Comparison of ENCODE assay signal across 8 mouse cellular contexts in the genomic region with DNA sequence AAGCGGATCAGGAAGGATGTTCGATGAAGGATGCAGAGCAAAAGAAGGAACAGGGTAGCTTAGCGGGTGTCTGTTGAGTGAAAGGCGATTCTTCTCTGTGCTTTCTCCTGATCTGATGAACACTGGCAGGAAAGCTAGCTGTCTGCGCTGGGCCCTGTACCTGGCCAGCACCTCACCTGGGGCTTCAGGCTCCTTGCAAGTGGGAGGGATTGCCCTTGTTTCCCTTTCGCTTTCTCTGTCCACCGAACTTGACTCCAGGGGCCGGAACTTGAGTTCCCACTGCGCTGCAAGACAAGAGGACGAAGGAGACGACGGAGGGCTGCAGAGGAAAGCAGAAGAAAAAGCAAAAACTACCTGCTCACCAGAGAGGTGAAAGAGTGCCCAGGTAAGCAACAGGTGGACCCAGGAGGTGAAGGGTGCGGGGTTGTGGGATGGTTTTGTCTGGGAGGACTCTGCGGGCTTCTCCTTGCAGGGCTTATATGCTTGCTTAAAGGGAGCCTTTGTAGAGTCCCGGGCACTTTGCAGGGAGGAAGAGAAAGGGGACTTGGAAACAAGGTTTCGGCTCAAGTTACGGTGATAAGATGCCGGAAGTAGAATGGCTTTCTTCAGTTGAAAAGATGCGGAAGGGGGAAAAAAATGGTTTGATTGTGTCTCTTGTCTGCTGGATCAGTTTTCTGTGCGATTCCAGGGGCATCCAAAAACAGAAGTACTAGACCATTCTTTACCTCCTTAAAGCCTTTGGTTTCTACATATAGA. TPM values are rescaled to one million over a fixed set of nuclear protein-coding genes. Genes with fewer than 3 reads are reported as not detected.
DNase-seq lines count a peak whose midpoint lies in the region; ATAC-seq and TF ChIP-seq lines count a peak whose summit lies in the region.

TSS of gene Rab19 (plus strand) at position 51 of the 756 bp plus-strand sequence.

- no peak within 1 kb of the TSS for H3K27ac ChIP-seq in ES-Bruce4 (ENCODE audit: insufficient read depth, low read length)
- no peak within 1 kb of the TSS for H3K27ac ChIP-seq in brown adipose tissue, adult 24 weeks (replicated peaks; ENCODE audit: low read depth, low read length)
- peak within 1 kb of the TSS; percentile 36; the same call in 1 of the 2 replicates for H3K27ac ChIP-seq in heart, embryonic 15.5 days
- peak within 1 kb of the TSS; percentile 85 for H3K27ac ChIP-seq in stomach, embryonic 16.5 days (ENCODE audit: low read length)

- TF ChIP-seq POLR2A in ES-Bruce4 (IDR thresholded peaks at IDR 0.05; ENCODE audit: insufficient read depth, low read length): no peak

- WGBS in heart, embryonic 15.5 days: 5% methylated on average over 20 of the region's 20 CpGs
- WGBS in stomach, embryonic 16.5 days: 5% methylated on average over 20 of the region's 20 CpGs

- intact Hi-C loops in left cerebral cortex, postnatal 25 days (cut with DNase I): no loop called here

- peak within 1 kb of the TSS; percentile 44 for H3K4me3 ChIP-seq in ES-Bruce4 (ENCODE audit: low read depth, low read length)
- peak within 1 kb of the TSS; percentile 67 for H3K4me3 ChIP-seq in brown adipose tissue, adult 24 weeks (ENCODE audit: insufficient read depth, low read depth, low read length)
- peak within 1 kb of the TSS; percentile 57 for H3K4me3 ChIP-seq in heart, embryonic 15.5 days
- H3K4me3 ChIP-seq in stomach, embryonic 16.5 days (replicated peaks; ENCODE audit: low read length): peak within 1 kb of the TSS; percentile 56

- H3K36me3 ChIP-seq in ES-Bruce4 (ENCODE audit: control insufficient read depth, insufficient read depth, low read length, poor library complexity, severe bottlenecking): no peaks in the 10 kb centered on the region
- no peaks in the 10 kb centered on the region for H3K36me3 ChIP-seq in heart, embryonic 15.5 days
- no peaks in the 10 kb centered on the region for H3K36me3 ChIP-seq in stomach, embryonic 16.5 days (ENCODE audit: control insufficient read depth, insufficient read depth, low read length)

- no peak for TF ChIP-seq CTCF in ES-Bruce4 (IDR thresholded peaks at IDR 0.05; ENCODE audit: low read depth, low read length)

- no peak for ATAC-seq in heart, embryonic 15.5 days (replicated peaks; ENCODE audit: insufficient number of reproducible peaks, insufficient read depth, low FRiP score, low read depth)
- ATAC-seq in megakaryocyte progenitor cell, adult 5-6 weeks (replicated peaks; ENCODE audit: poor library complexity): 0 out of 2 replicates have a peak, but pooled peaks have one; percentile 6
- ATAC-seq in stomach, embryonic 16.5 days (ENCODE audit: insufficient read depth, low FRiP score): no peak

- peak within 1 kb of the TSS; percentile 87 for H3K4me2 ChIP-seq in heart, embryonic 15.5 days
- H3K4me2 ChIP-seq in stomach, embryonic 16.5 days (ENCODE audit: low read depth, low read length): peak within 1 kb of the TSS; percentile 90

- no peaks in the 10 kb centered on the region for H3K27me3 ChIP-seq in ES-Bruce4 (ENCODE audit: control insufficient read depth, insufficient read depth, low read length, poor library complexity, severe bottlenecking)
- no peaks in the 10 kb centered on the region for H3K27me3 ChIP-seq in heart, embryonic 15.5 days
- no peaks in the 10 kb centered on the region for H3K27me3 ChIP-seq in stomach, embryonic 16.5 days (ENCODE audit: control insufficient read depth, insufficient read depth, low read length)

- no peak for TF ChIP-seq EP300 in ES-Bruce4 (IDR thresholded peaks at IDR 0.05; ENCODE audit: insufficient read depth, low read depth, low read length)

- no peaks in the 10 kb centered on the region for H3K9me3 ChIP-seq in ES-Bruce4 (replicated peaks; ENCODE audit: control insufficient read depth, insufficient read depth, low read length, poor library complexity, severe bottlenecking)
- H3K9me3 ChIP-seq in heart, embryonic 15.5 days (replicated peaks): no peaks in the 10 kb centered on the region
- no peaks in the 10 kb centered on the region for H3K9me3 ChIP-seq in stomach, embryonic 16.5 days (replicated peaks; ENCODE audit: control insufficient read depth, low read length)

- H3K4me1 ChIP-seq in ES-Bruce4 (ENCODE audit: control insufficient read depth, insufficient read depth, low read length): no peaks in the 10 kb centered on the region
- H3K4me1 ChIP-seq in brown adipose tissue, adult 24 weeks (ENCODE audit: control insufficient read depth, insufficient read depth, insufficient read length, low read length): no peaks in the 10 kb centered on the region
- H3K4me1 ChIP-seq in heart, embryonic 15.5 days (replicated peaks): peaks cover 9% of the 10 kb centered on the region
- H3K4me1 ChIP-seq in stomach, embryonic 16.5 days (ENCODE audit: control insufficient read depth, insufficient read depth, low read length): no peaks in the 10 kb centered on the region

- H3K9ac ChIP-seq in ES-Bruce4 (ENCODE audit: low read depth, poor library complexity, severe bottlenecking): peak within 1 kb of the TSS; percentile 12
- H3K9ac ChIP-seq in heart, embryonic 15.5 days: peak within 1 kb of the TSS; percentile 59
- H3K9ac ChIP-seq in stomach, embryonic 16.5 days (ENCODE audit: low read length): peak within 1 kb of the TSS; percentile 73

- DNase-seq in kidney, postnatal 14 days: peak; percentile 53
- no peak for DNase-seq in gastrocnemius, adult 8-10 months (ENCODE audit: low spot score in 2 of 2)
- no peak for DNase-seq in left cerebral cortex, postnatal 25 days (ENCODE audit: low spot score in 2 of 2)

RNA-seq across cellular contexts. Expression of gene Rab19, which starts in this region (rescaled TPM):
- polyA plus RNA-seq in ES-Bruce4 (2011; ENCODE audit: insufficient read depth, insufficient read length, low read depth, missing spikeins): 0.90 and 1.3 TPM in 2 replicates
- polyA plus RNA-seq in brown adipose tissue, adult 24 weeks (2012; ENCODE audit: insufficient read depth, insufficient read length, missing spikeins): not detected in 2 replicates
- polyA plus RNA-seq in heart, embryonic 15.5 days (2015; fragmentation: Nextera tagmentation; extraction: Ambion mirVana): 0.50 and 1.4 TPM in 2 replicates
- total RNA-seq in megakaryocyte progenitor cell, adult 5-6 weeks (2015): 0.37 TPM in 1 of 2 replicates, not detected in the other
- 0.34 and 0.42 TPM in 2 replicates for total RNA-seq in megakaryocyte progenitor cell, adult 5-6 weeks (2017)
- 5.2 and 6.5 TPM in 2 replicates for polyA plus RNA-seq in stomach, embryonic 16.5 days (2015; fragmentation: Nextera tagmentation; extraction: Ambion mirVana)
- total RNA-seq in gastrocnemius, adult 8-10 months (2022): under 1 TPM in 1 of 4 experiments, not detected in 3; 0.18 TPM
- not detected for total RNA-seq in left cerebral cortex, postnatal 25 days (2021)

Comparison
In these comparisons a context has a peak if more than half of its experiments do, and no peak if none do; other contexts are left out.
1. Peak in ATAC-seq in megakaryocyte progenitor cell, adult 5-6 weeks; RNA of the gene not detected or under 1 TPM.
2. H3K27ac ChIP-seq: peak in heart, embryonic 15.5 days (single experiment) and stomach, embryonic 16.5 days (single experiment); none in ES-Bruce4 (single experiment) and brown adipose tissue, adult 24 weeks (single experiment).
3. H3K9ac ChIP-seq: peak in every context shown above with its lines; median percentile 73 in stomach, embryonic 16.5 days; 59 in heart, embryonic 15.5 days; 12 in ES-Bruce4.
4. Peak in every context shown above with its lines, with median percentiles within 50 percentile points of each other: H3K4me3 ChIP-seq.